Mouse (Mus musculus) stomach, postnatal 0 days (tissue): ENCODE measurements at regions not wholly inside any gene's neighbourhood (a gene's known extent, or its start where the extent isn't known, plus 50 kb on each side); places are given as distances from the start of the nearest gene placed in this dataset.

ENCODE experiments used
- ATAC-seq: fragments of 200-750 bp; cut with Nextera tagmentation; 2 replicates; pipeline ENCODE4 v1.8.0; 2017; ENCODE audit not compliant: low FRiP score, low TSS enrichment
- DNase-seq: peaks from one replicate; pipeline ENCODE4 v3.0.0-alpha.2; 2016; ENCODE audit warnings: low spot score
- H3K27ac ChIP-seq: fragments of 300-500 bp; sonication (generic); replicated peaks from 2 replicates; pipeline ENCODE4 v1.5.1; 2014; ENCODE audit warnings: mild to moderate bottlenecking, control low read depth
- H3K27me3 ChIP-seq: fragments of 300-500 bp; sonication (generic); 2 replicates; pipeline ENCODE4 v1.6.1; 2014; ENCODE audit warnings: low read length; ENCODE audit not compliant: control insufficient read depth, insufficient read depth
- H3K36me3 ChIP-seq: fragments of 300-500 bp; sonication (generic); 2 replicates; pipeline ENCODE4 v1.6.1; 2014; ENCODE audit warnings: low read length, mixed read lengths; ENCODE audit not compliant: control insufficient read depth, insufficient read depth
- H3K4me1 ChIP-seq: fragments of 300-500 bp; sonication (generic); replicated peaks from 2 replicates; pipeline ENCODE4 v1.6.1; 2014; ENCODE audit warnings: antibody characterized with exemption; ENCODE audit not compliant: control insufficient read depth, insufficient read depth
- H3K4me2 ChIP-seq: fragments of 300-500 bp; sonication (generic); replicated peaks from 2 replicates; pipeline ENCODE4 v1.6.1; 2014; ENCODE audit warnings: low read depth, mild to moderate bottlenecking, control low read depth, moderate library complexity
- H3K4me3 ChIP-seq: fragments of 300-500 bp; sonication (generic); 2 replicates; pipeline ENCODE4 v1.5.1; 2014; ENCODE audit warnings: low read depth, low read length, control low read depth
- H3K9ac ChIP-seq: fragments of 300-500 bp; sonication (generic); 2 replicates; pipeline ENCODE4 v1.6.1; 2014; ENCODE audit warnings: mild to moderate bottlenecking, low read length, control low read depth, mixed read lengths
- H3K9me3 ChIP-seq: fragments of 300-500 bp; sonication (generic); 2 replicates; pipeline ENCODE4 v1.6.1; 2016; ENCODE audit warnings: low read length; ENCODE audit not compliant: control insufficient read depth
- CTCF ChIP-seq: IDR thresholded peaks from 2 replicates; pipeline ENCODE4 v1.5.1; 2016; ENCODE audit warnings: antibody characterized with exemption, low read depth, mild to moderate bottlenecking, moderate library complexity
- EP300 ChIP-seq: optimal IDR thresholded peaks from 2 replicates; pipeline ENCODE3; 2016; ENCODE audit warnings: antibody characterized with exemption
- WGBS: fragments of 180-500 bp; shearing (Covaris S2); extraction: QIAGEN DNeasy Blood & Tissue Kit; methylation state at CpG from one replicate; pipeline ENCODE4 v1.1.7; 2014; 5-methylcytosine and 5-hydroxymethylcytosine counted together

DNA sequence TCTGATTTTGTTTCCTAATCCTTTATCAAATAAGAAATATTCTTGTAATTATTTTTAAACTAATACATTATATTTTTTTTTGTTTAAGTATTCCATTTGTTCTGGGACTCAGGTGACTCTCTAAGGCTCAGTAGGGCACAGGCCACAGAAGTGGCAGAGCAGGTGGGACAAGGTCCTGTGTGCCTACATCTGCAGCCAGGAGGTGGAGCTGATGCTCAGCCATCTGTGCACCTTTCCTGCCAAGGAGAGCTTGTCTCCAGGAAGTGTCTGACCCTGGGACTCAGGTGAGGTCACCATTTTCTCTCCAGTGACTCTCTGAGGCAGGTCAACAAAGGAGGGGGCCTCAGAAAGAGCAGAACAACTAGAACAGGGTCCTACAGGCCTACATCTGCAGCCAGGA, 425.3 kb upstream of the Irak1bp1 start:
- no peak overlapping the region for H3K4me2 ChIP-seq
- no peak overlapping the region for H3K27ac ChIP-seq
- H3K36me3 ChIP-seq, result no peaks in the 10 kb centered on the region
- no peaks in the 10 kb centered on the region for H3K27me3 ChIP-seq
- no peak overlapping the region for H3K9ac ChIP-seq
- TF ChIP-seq EP300 (no peak), CTCF (peak; percentile 73)
- H3K4me3 ChIP-seq, result no peak overlapping the region
- no peaks in the 10 kb centered on the region for H3K4me1 ChIP-seq
- H3K9me3 ChIP-seq, result no peaks in the 10 kb centered on the region
- peak; percentile 99 for ATAC-seq
- DNase-seq, result peak; percentile 72

DNA sequence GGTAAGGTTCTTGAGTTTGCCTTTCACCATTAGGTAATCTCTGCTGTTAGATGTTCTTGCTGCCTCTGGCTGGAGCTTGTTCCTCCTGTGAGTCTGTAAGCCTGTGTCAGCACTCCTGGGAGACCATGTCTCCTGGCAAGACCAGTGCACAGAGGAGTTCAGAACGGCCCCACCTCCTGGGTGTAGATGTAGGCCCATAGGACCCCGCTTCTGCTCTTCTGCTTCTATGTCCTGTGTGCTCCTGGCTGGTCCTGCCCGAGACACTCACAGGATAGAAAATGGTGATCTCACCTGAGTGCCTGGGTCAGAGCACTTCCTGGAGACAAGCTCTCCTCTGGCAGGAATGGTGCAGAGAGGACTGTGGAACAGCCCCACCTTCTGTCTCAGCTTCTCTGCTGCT, 422.2 kb upstream of the Irak1bp1 start:
- Histone ChIP-seq H3K4me2 (no peak overlapping the region), H3K9ac (no peak overlapping the region), H3K9me3 (no peaks in the 10 kb centered on the region), H3K4me3 (no peak overlapping the region), H3K27me3 (no peaks in the 10 kb centered on the region), H3K4me1 (no peaks in the 10 kb centered on the region), H3K36me3 (no peaks in the 10 kb centered on the region), H3K27ac (no peak overlapping the region)
- 75% methylated on average over 3 of the region's 3 CpGs for WGBS
- DNase-seq (no peak), ATAC-seq (no peak)
- TF ChIP-seq EP300 (no peak), CTCF (no peak)

DNA sequence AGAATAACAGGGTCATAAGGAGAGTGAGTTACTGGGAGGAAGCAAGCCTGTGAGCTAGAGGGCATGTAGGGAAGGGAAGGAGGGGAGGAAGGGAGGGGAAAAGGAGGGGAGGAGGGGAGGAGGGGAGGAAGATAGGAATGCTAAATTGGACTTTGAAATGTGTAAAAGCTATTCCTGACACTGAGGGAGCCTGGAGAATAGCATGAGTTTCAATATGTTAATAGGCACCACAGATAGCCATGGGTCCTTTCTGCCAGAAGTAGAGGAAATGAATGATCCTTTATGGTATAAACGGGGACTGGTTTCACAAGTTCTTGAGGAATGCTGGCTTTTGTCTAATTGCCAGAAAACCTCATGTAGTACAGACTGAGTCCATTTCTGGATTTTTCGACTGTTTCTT, 420.4 kb upstream of the Irak1bp1 start:
- Histone ChIP-seq H3K4me2 (no peak overlapping the region), H3K27ac (no peak overlapping the region), H3K4me1 (no peaks in the 10 kb centered on the region), H3K4me3 (no peak overlapping the region), H3K27me3 (no peaks in the 10 kb centered on the region), H3K9me3 (no peaks in the 10 kb centered on the region), H3K36me3 (no peaks in the 10 kb centered on the region), H3K9ac (no peak overlapping the region)
- no peak for ATAC-seq
- TF ChIP-seq CTCF (no peak), EP300 (no peak)
- DNase-seq, result no peak
- WGBS, result 43% methylated on average over 2 of the region's 2 CpGs
